Mouse (Mus musculus): ENCODE data around the gene Lin28b. TPM values are rescaled to one million over a fixed set of nuclear protein-coding genes. Genes with fewer than 3 reads are reported as not detected.
A peak's percentile ranks its signal among the peaks of the same experiment; 100 is the strongest.
"Not testable (repeated sequence)": the region's sequence is repeated elsewhere in the genome, so short reads cannot be mapped to it uniquely, and the experiment has no call there.

The Lin28b gene
- polyA plus RNA-seq, 1 experiment from 2014 or later, result 1.2 TPM

GRCm38 (mm10) chr10:45399702-45400243 lies 86.4 kb downstream of the Lin28b start:
- H3K9ac ChIP-seq, result no peak overlapping the region
- H3K4me2 ChIP-seq (replicated peaks), result no peak overlapping the region
- no peak for ATAC-seq
- no peaks in the 10 kb centered on the region for H3K4me1 ChIP-seq (replicated peaks)
- 71% methylated on average over 7 of the region's 7 CpGs for WGBS
- H3K4me3 ChIP-seq (replicated peaks), result no peak overlapping the region
- H3K27me3 ChIP-seq (replicated peaks), result no peaks in the 10 kb centered on the region
- no peaks in the 10 kb centered on the region for H3K36me3 ChIP-seq
- no peaks in the 10 kb centered on the region for H3K9me3 ChIP-seq
- no peak overlapping the region for H3K27ac ChIP-seq

DNA sequence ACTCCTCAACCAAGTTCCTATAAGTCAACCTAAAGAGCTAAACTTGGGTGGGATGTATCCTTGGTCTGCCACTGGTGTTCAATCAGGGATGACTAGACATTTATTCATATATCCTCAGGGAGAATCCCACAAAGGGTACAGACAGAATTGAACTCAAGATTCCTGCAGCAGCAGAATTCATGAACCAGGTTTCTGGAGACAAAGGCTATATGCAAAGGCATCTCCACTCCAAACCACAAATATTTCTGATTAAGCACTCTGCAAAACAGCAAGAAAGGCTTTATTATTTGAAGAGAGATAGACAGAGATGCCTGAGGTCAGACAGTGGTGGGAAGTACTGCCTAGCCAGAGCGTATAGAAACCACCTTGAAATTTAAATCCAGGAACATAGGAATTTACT lies 88.0 kb downstream of the Lin28b start:
- H3K27me3 ChIP-seq (replicated peaks), result no peaks in the 10 kb centered on the region
- H3K36me3 ChIP-seq, result no peaks in the 10 kb centered on the region
- H3K9me3 ChIP-seq, result no peaks in the 10 kb centered on the region
- ATAC-seq, result no peak
- 91% methylated on average over 1 of the region's 1 CpGs for WGBS
- no peak overlapping the region for H3K9ac ChIP-seq
- no peaks in the 10 kb centered on the region for H3K4me1 ChIP-seq (replicated peaks)
- H3K4me3 ChIP-seq (replicated peaks), result no peak overlapping the region
- H3K4me2 ChIP-seq (replicated peaks), result no peak overlapping the region
- no peak overlapping the region for H3K27ac ChIP-seq

- 59% methylated on average over 3 of the region's 3 CpGs for WGBS
- no peak for ATAC-seq
Measured at GRCm38 (mm10) chr10:45382637-45382958, 103.6 kb downstream of the Lin28b start.

GRCm38 (mm10) chr10:45381937-45382636 lies 104.1 kb downstream of the Lin28b start:
- Histone ChIP-seq H3K4me1 (replicated peaks) (no peaks in the 10 kb centered on the region), H3K9ac (no peak overlapping the region), H3K9me3 (no peaks in the 10 kb centered on the region), H3K36me3 (no peaks in the 10 kb centered on the region), H3K27ac (no peak overlapping the region), H3K27me3 (replicated peaks) (no peaks in the 10 kb centered on the region), H3K4me3 (replicated peaks) (no peak overlapping the region), H3K4me2 (replicated peaks) (no peak overlapping the region)
- ATAC-seq, result no peak

More at GRCm38 (mm10) chr10:45382637-45382958, 103.6 kb downstream of the Lin28b start:
- Histone ChIP-seq H3K9ac (no peak overlapping the region), H3K27me3 (replicated peaks) (no peaks in the 10 kb centered on the region), H3K9me3 (no peaks in the 10 kb centered on the region), H3K4me2 (replicated peaks) (no peak overlapping the region), H3K27ac (no peak overlapping the region), H3K4me1 (replicated peaks) (no peaks in the 10 kb centered on the region), H3K36me3 (no peaks in the 10 kb centered on the region), H3K4me3 (replicated peaks) (no peak overlapping the region)

DNA sequence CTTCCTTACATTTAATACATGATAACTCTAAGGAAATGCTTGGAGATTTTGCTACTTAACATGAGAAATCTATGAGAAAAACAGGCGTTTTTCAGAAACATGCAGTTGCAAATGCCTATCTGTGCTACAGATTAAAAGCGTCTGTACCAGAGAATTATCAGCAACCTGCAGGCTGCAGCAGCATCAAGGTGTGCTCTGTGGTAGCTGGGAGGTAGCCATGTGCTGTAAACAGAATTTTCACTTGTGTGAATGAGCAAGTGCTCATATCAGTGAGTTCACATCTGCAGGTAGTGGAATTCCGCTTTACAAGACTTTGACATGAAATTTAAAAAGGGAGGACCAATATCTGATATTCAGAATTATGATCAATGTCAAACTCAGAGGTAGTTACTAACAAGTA lies 107.9 kb downstream of the Lin28b start:
- no peaks in the 10 kb centered on the region for H3K36me3 ChIP-seq

GRCm38 (mm10) chr10:45372994-45373692 lies 113.1 kb downstream of the Lin28b start:
- peak; percentile 75; the same call in 1 of the 2 replicates for ATAC-seq
- no peaks in the 10 kb centered on the region for H3K4me1 ChIP-seq (replicated peaks)
- no peaks in the 10 kb centered on the region for H3K9me3 ChIP-seq
- no peaks in the 10 kb centered on the region for H3K27me3 ChIP-seq (replicated peaks)
- H3K4me2 ChIP-seq (replicated peaks), result no peak overlapping the region
- H3K36me3 ChIP-seq, result no peaks in the 10 kb centered on the region
- H3K4me3 ChIP-seq (replicated peaks), result no peak overlapping the region
- no peak overlapping the region for H3K27ac ChIP-seq
- WGBS, result 48% methylated on average over 4 of the region's 4 CpGs
- no peak overlapping the region for H3K9ac ChIP-seq

More for the DNA sequence above, 107.9 kb downstream of the Lin28b start:
- Histone ChIP-seq H3K9ac (no peak overlapping the region), H3K27ac (no peak overlapping the region), H3K27me3 (replicated peaks) (no peaks in the 10 kb centered on the region), H3K4me3 (replicated peaks) (no peak overlapping the region), H3K4me2 (replicated peaks) (no peak overlapping the region), H3K4me1 (replicated peaks) (no peaks in the 10 kb centered on the region), H3K9me3 (no peaks in the 10 kb centered on the region)
- 79% methylated on average over 3 of the region's 3 CpGs for WGBS
- no peak for ATAC-seq

DNA sequence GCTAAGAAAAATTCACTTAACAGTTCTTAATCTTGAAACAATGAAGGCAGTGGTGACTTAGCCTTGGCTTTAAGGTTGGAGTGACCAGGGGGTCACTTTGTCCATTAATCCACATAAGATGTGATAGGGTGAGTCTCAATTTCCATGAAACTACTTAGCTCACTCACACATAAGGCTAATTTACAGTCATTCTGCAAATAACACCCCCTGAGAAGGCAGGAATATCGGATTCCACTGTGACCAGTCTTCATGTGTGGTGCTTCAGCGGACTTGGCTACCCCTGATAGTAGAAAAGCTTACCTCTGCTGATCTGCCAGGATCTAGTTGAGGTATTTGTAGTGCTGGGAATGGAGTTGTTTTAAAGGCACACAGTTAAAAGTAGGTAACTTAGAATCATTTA lies 115.7 kb downstream of the Lin28b start:
- Histone ChIP-seq H3K27me3 (replicated peaks) (no peaks in the 10 kb centered on the region), H3K9ac (no peak overlapping the region), H3K36me3 (no peaks in the 10 kb centered on the region), H3K27ac (no peak overlapping the region), H3K9me3 (no peaks in the 10 kb centered on the region), H3K4me3 (replicated peaks) (no peak overlapping the region), H3K4me1 (replicated peaks) (no peaks in the 10 kb centered on the region), H3K4me2 (replicated peaks) (no peak overlapping the region)
- WGBS, result 86% methylated on average over 2 of the region's 2 CpGs
- ATAC-seq, result no peak

GRCm38 (mm10) chr10:45369639-45370038 lies 116.6 kb downstream of the Lin28b start:
- H3K4me1 ChIP-seq (replicated peaks), result no peaks in the 10 kb centered on the region
- peak; percentile 47; the same call in 1 of the 2 replicates for ATAC-seq
- H3K9me3 ChIP-seq, result no peaks in the 10 kb centered on the region
- WGBS, result 54% methylated on average over 3 of the region's 3 CpGs
- no peak overlapping the region for H3K27ac ChIP-seq
- no peak overlapping the region for H3K9ac ChIP-seq
- H3K4me2 ChIP-seq (replicated peaks), result no peak overlapping the region
- no peaks in the 10 kb centered on the region for H3K36me3 ChIP-seq
- no peak overlapping the region for H3K4me3 ChIP-seq (replicated peaks)
- no peaks in the 10 kb centered on the region for H3K27me3 ChIP-seq (replicated peaks)

DNA sequence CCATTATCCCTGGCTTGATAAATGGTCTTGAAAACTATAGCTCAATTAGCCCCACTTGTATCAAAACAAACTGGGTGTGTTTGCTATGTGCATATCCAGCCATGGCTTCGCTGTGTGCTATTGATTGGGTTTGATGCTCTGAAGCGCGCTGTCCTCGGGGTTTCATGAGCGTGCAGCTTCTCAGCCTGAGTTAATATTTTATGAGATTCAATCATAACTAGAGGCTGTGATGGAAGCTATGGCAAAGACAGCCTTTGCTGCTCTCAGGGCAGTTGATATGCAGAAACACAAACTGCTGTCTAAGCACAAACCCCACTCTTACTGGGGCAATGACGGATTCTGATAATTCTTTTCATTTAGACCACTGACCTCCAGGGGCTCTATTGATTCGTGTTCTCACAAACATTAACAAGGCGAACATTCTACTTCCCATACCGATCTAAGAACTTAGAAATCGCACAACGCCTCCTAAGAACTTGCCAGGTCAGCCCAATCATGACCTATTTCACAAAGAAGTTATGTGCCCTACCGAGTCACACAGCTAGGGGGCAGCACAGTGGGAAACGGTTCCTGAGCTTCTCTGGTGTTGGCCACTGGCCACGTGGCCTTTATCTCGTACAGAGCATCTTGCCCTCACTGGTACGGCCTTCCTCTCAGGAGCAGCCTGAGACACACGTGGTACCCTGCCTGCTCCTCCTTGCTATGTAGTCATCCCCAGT lies 119.0 kb downstream of the Lin28b start:
- Histone ChIP-seq H3K9me3 (no peaks in the 10 kb centered on the region), H3K27me3 (replicated peaks) (no peaks in the 10 kb centered on the region), H3K9ac (no peak overlapping the region), H3K36me3 (no peaks in the 10 kb centered on the region), H3K27ac (no peak overlapping the region), H3K4me2 (replicated peaks) (no peak overlapping the region), H3K4me1 (replicated peaks) (no peaks in the 10 kb centered on the region), H3K4me3 (replicated peaks) (no peak overlapping the region)
- no peak for ATAC-seq
- WGBS, result 79% methylated on average over 17 of the region's 17 CpGs

DNA sequence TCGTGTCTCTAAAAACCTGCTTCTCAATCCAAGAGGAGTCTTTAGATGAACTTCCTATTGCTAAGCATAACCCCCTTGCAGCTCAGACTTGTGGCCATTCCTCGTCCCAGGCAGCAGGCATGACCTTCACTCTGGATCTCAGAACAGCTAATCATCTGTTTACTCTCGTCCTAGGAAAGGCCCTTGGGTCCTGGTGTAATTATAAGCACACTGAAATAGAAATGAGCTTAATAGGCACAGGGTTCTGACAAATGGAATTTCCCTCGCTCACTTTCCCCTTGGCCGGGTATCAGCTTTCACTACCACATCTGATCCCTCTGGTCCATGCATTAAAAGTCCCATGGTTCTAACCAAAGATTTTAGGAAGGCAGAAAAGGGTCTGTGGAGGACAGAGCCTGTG lies 122.8 kb downstream of the Lin28b start:
- Histone ChIP-seq H3K4me1 (replicated peaks) (no peaks in the 10 kb centered on the region), H3K4me3 (replicated peaks) (no peak overlapping the region), H3K4me2 (replicated peaks) (no peak overlapping the region), H3K27ac (no peak overlapping the region), H3K36me3 (no peaks in the 10 kb centered on the region), H3K9ac (no peak overlapping the region), H3K9me3 (no peaks in the 10 kb centered on the region), H3K27me3 (replicated peaks) (no peaks in the 10 kb centered on the region)
- no peak for ATAC-seq
- 41% methylated on average over 5 of the region's 5 CpGs for WGBS

GRCm38 (mm10) chr10:45356091-45356490 lies 130.1 kb downstream of the Lin28b start:
- Histone ChIP-seq H3K27ac (no peak overlapping the region), H3K9ac (no peak overlapping the region), H3K4me3 (replicated peaks) (no peak overlapping the region), H3K4me2 (replicated peaks) (no peak overlapping the region), H3K9me3 (no peaks in the 10 kb centered on the region), H3K27me3 (replicated peaks) (no peaks in the 10 kb centered on the region), H3K36me3 (no peaks in the 10 kb centered on the region), H3K4me1 (replicated peaks) (no peaks in the 10 kb centered on the region)
- WGBS, result 92% methylated on average over 6 of the region's 6 CpGs
- ATAC-seq, result no peak

GRCm38 (mm10) chr10:45348143-45348542 lies 138.1 kb downstream of the Lin28b start:
- H3K4me1 ChIP-seq (replicated peaks); H3K9ac ChIP-seq; H3K27me3 ChIP-seq (replicated peaks); H3K4me3 ChIP-seq (replicated peaks); H3K27ac ChIP-seq; H3K4me2 ChIP-seq (replicated peaks); ATAC-seq; H3K36me3 ChIP-seq; H3K9me3 ChIP-seq: not testable (repeated sequence)
- WGBS, result 82% methylated on average over 3 of the region's 3 CpGs
